Comparison of ENCODE assay signal across 15 mouse cellular contexts in genomic region chr8:57317890-57318480, GRCm38 (mm10). TPM values are rescaled to one million over a fixed set of nuclear protein-coding genes. Genes with fewer than 3 reads are reported as not detected.
DNase-seq lines count a peak whose midpoint lies in the region; ATAC-seq and TF ChIP-seq lines count a peak whose summit lies in the region.
"Had no signal": no experiment of that assay in that cellular context is flagged by ENCODE, and none has a peak within 500 bp of the region (broad histone marks: within the 10 kb centered on the region; RNA-seq: fewer than 3 reads in every experiment).

No protein-coding gene starts in this region.

- peak overlapping the region; percentile 52 for H3K27ac ChIP-seq in intestine, embryonic 14.5 days (ENCODE audit: low read depth)
- no peak overlapping the region for H3K27ac ChIP-seq in intestine, postnatal 0 days (ENCODE audit: low read depth, low read length)
- 0 out of 2 replicates have a peak overlapping the region, but pooled peaks have one; percentile 31 for H3K27ac ChIP-seq in embryonic facial prominence, embryonic 12.5 days
- peak overlapping the region; percentile 7; the same call in 1 of the 2 replicates for H3K27ac ChIP-seq in intestine, embryonic 15.5 days
- H3K27ac ChIP-seq: forebrain, embryonic 13.5 days had no signal

- peak overlapping the region; percentile 95 for H3K9ac ChIP-seq in intestine, embryonic 14.5 days (ENCODE audit: low read length)
- no peak overlapping the region for H3K9ac ChIP-seq in intestine, postnatal 0 days (ENCODE audit: low read depth, low read length)
- peak overlapping the region; percentile 19; the same call in 1 of the 2 replicates for H3K9ac ChIP-seq in embryonic facial prominence, embryonic 12.5 days
- H3K9ac ChIP-seq in intestine, embryonic 15.5 days: no peak overlapping the region
- H3K9ac ChIP-seq: forebrain, embryonic 13.5 days had no signal

- DNase-seq in intestine, embryonic 14.5 days (ENCODE audit: low spot score): peak; percentile 64
- peak; percentile 5 for DNase-seq in retina, embryonic 14.5 days (ENCODE audit: low spot score)
- no peak for DNase-seq in ovary, adult 18-20 months (ENCODE audit: low spot score)
- no peak for DNase-seq in adrenal gland, adult 2 months
- no peak for DNase-seq in layer of hippocampus, adult 9-11 months
- DNase-seq: gastrocnemius, postnatal 36 days; lung, postnatal 14 days; thymus, adult 18-20 months had no signal

- H3K4me1 ChIP-seq in intestine, embryonic 14.5 days (replicated peaks; ENCODE audit: control insufficient read depth, insufficient read depth, low read length): 0 out of 2 replicates have a peak, but pooled peaks cover under 1% of the 10 kb centered on the region
- no peaks in the 10 kb centered on the region for H3K4me1 ChIP-seq in intestine, postnatal 0 days (replicated peaks; ENCODE audit: control insufficient read depth, insufficient read depth, low read length)
- peaks cover 7% of the 10 kb centered on the region; the same call in 1 of the 2 replicates for H3K4me1 ChIP-seq in embryonic facial prominence, embryonic 12.5 days
- peaks cover 3% of the 10 kb centered on the region; the same call in 1 of the 2 replicates for H3K4me1 ChIP-seq in intestine, embryonic 15.5 days (replicated peaks)

- H3K36me3 ChIP-seq in intestine, embryonic 14.5 days (ENCODE audit: control insufficient read depth, insufficient read depth, low read length): no peaks in the 10 kb centered on the region
- H3K36me3 ChIP-seq in intestine, postnatal 0 days (ENCODE audit: control insufficient read depth, insufficient read depth): no peaks in the 10 kb centered on the region
- no peaks in the 10 kb centered on the region for H3K36me3 ChIP-seq in embryonic facial prominence, embryonic 12.5 days
- no peaks in the 10 kb centered on the region for H3K36me3 ChIP-seq in intestine, embryonic 15.5 days

- no peak for TF ChIP-seq CTCF in intestine, postnatal 0 days (IDR thresholded peaks at IDR 0.05; ENCODE audit: low read depth)

- H3K9me3 ChIP-seq in intestine, embryonic 14.5 days (ENCODE audit: control insufficient read depth, low read length): no peaks in the 10 kb centered on the region
- no peaks in the 10 kb centered on the region for H3K9me3 ChIP-seq in intestine, postnatal 0 days (ENCODE audit: control insufficient read depth)
- H3K9me3 ChIP-seq in embryonic facial prominence, embryonic 12.5 days: no peaks in the 10 kb centered on the region
- no peaks in the 10 kb centered on the region for H3K9me3 ChIP-seq in intestine, embryonic 15.5 days
- H3K9me3 ChIP-seq: forebrain, embryonic 13.5 days had no signal

- ATAC-seq in intestine, embryonic 14.5 days (replicated peaks; ENCODE audit: low FRiP score, low TSS enrichment, low read depth): no peak
- no peak for ATAC-seq in intestine, postnatal 0 days
- ATAC-seq in embryonic facial prominence, embryonic 12.5 days (ENCODE audit: insufficient number of reproducible peaks, insufficient read depth, low FRiP score, low TSS enrichment): no peak
- no peak for ATAC-seq in intestine, embryonic 15.5 days
- ATAC-seq: forebrain, embryonic 13.5 days; inflammation-experienced regulatory T-cells, adult 6 months; Patski had no signal

- 13% methylated on average over 5 of the region's 5 CpGs for WGBS in intestine, embryonic 14.5 days
- WGBS in intestine, postnatal 0 days: 22% methylated on average over 5 of the region's 5 CpGs
- 8% methylated on average over 5 of the region's 5 CpGs for whole genome bisulfite sequencing in embryonic facial prominence, embryonic 12.5 days
- 17% methylated on average over 5 of the region's 5 CpGs for WGBS in intestine, embryonic 15.5 days

- peak overlapping the region; percentile 81 for H3K4me3 ChIP-seq in intestine, embryonic 14.5 days (ENCODE audit: low read depth, low read length)
- H3K4me3 ChIP-seq in intestine, postnatal 0 days (ENCODE audit: low read depth, low read length): no peak overlapping the region
- peak overlapping the region; percentile 49 for H3K4me3 ChIP-seq in embryonic facial prominence, embryonic 12.5 days
- peak overlapping the region; percentile 13 for H3K4me3 ChIP-seq in intestine, embryonic 15.5 days (replicated peaks)
- H3K4me3 ChIP-seq: forebrain, embryonic 13.5 days had no signal

- H3K4me2 ChIP-seq in intestine, embryonic 14.5 days (ENCODE audit: low read length): peak overlapping the region; percentile 67
- no peak overlapping the region; the same call in 1 of the 2 replicates for H3K4me2 ChIP-seq in intestine, postnatal 0 days (replicated peaks; ENCODE audit: low read depth)
- H3K4me2 ChIP-seq in embryonic facial prominence, embryonic 12.5 days (replicated peaks): peak overlapping the region; percentile 29
- H3K4me2 ChIP-seq in intestine, embryonic 15.5 days (replicated peaks): peak overlapping the region; percentile 68
- H3K4me2 ChIP-seq: forebrain, embryonic 13.5 days had no signal

- peaks cover 50% of the 10 kb centered on the region for H3K27me3 ChIP-seq in intestine, embryonic 14.5 days (replicated peaks; ENCODE audit: control insufficient read depth, insufficient read depth, low read length)
- peaks cover 78% of the 10 kb centered on the region for H3K27me3 ChIP-seq in intestine, postnatal 0 days (replicated peaks; ENCODE audit: control insufficient read depth, insufficient read depth, low read length)
- H3K27me3 ChIP-seq in embryonic facial prominence, embryonic 12.5 days: peaks cover 74% of the 10 kb centered on the region
- peaks cover 43% of the 10 kb centered on the region for H3K27me3 ChIP-seq in intestine, embryonic 15.5 days (replicated peaks)

RNA-seq across cellular contexts. Expression of gene Hand2, which starts 2.8 kb away (rescaled TPM):
- polyA plus RNA-seq in intestine, embryonic 14.5 days (2014; fragmentation: Nextera tagmentation; extraction: Ambion mirVana): 13.1 and 15.9 TPM in 2 replicates
- polyA plus RNA-seq in intestine, postnatal 0 days (2015; fragmentation: Nextera tagmentation; extraction: Ambion mirVana): 3.5 and 3.9 TPM in 2 replicates
- polyA plus RNA-seq in embryonic facial prominence, embryonic 12.5 days (2016; fragmentation: Nextera tagmentation; extraction: Ambion mirVana): 5.8 and 6.3 TPM in 2 replicates
- polyA plus RNA-seq in intestine, embryonic 15.5 days (2015; fragmentation: Nextera tagmentation; extraction: Ambion mirVana): 6.7 and 9.4 TPM in 2 replicates
- total RNA-seq in adrenal gland, adult 2 months (2021): 10 to 100 TPM; 30.6 to 56.3 TPM
- 46.9 and 76.2 TPM in 2 replicates for polyA plus RNA-seq in adrenal gland, adult 2 months (2012; rRNA removed)
- total RNA-seq: gastrocnemius, postnatal 36 days; left cerebral cortex, postnatal 10 days had no signal
- polyA plus RNA-seq: forebrain, embryonic 13.5 days; inflammation-experienced regulatory T-cells, adult 6 months had no signal

Comparison
In these comparisons a context has a peak if more than half of its experiments do, and no peak if none do; other contexts are left out.
1. H3K9ac ChIP-seq: peak in intestine, embryonic 14.5 days (single experiment) and embryonic facial prominence, embryonic 12.5 days (single experiment); none in intestine, postnatal 0 days (single experiment) and intestine, embryonic 15.5 days (single experiment).
2. DNase-seq: peak in intestine, embryonic 14.5 days (single experiment) and retina, embryonic 14.5 days (single experiment); none in ovary, adult 18-20 months (single experiment), adrenal gland, adult 2 months (single experiment) and layer of hippocampus, adult 9-11 months (single experiment).